Mouse (Mus musculus): ENCODE data around the gene Dlst.

DNA sequence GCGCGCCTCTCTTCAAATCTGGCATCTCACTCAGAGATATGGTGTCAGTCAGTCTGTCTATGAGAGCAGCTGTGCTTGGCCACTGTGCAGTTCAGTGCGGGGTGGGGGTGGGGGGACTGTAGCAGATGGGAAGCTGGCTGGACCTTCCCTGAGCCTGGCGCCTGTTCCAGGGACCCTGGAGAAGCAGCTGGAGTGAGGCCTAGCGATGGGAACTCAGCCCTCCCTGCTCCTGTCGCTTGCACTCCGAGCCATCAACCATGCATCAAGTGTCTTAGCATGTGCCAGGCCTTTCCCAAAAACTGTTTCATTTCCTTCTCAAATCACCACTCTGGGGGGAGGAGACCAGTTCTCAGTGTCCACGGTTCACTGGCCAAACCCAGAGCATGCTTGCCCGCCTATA lies 35.0 kb downstream of the Dlst start:
- TF ChIP-seq POLR2A (IDR thresholded peaks at IDR 0.05; ENCODE audit: insufficient read depth, low read depth, low read length) (no peak), CTCF (IDR thresholded peaks at IDR 0.05; ENCODE audit: insufficient read depth, low read depth, low read length) (no peak)

All from olfactory bulb, adult 2 months (tissue).